Mouse (Mus musculus): Measurements from ENCODE around the gene Nptxr. TPM values are rescaled to one million over a fixed set of nuclear protein-coding genes. Genes with fewer than 3 reads are reported as not detected.

Gene Nptxr
- polyA plus RNA-seq, 1 experiment: 0.04 TPM

DNA sequence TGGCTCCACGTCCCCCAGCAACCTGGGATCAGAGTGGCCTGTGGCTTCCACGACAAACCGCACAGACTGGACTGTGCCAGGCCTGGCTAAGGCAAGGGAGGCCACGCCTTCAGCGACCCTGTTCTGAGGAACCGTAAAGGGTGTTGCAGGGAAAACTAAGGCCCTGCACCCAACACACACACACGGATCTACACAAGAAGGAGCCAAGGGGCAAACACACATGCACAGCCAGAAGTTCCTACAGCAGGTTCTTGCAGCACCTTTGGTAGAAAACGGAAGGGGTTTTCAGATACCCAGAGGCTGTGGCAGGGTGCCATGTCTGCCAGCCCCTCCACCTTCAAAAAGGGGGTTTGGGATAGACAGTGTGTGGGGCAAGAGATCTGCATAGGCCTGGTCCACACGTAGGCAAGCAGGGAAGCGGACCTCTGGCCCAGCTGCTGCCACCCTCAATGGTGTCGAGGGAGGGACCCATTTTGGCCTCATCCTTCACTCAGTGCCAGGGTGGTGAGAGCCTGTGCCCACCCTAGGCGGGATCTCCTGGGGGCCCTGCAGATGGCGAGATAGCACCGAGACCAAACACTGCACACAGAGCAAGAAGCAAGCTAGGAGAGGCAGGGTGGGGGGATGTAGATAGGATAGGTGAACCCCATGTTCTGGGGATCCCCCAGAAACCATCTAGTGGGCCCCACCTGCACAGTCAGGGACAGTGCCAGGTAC lies 22.7 kb upstream of the Nptxr start:
- TF ChIP-seq GATA1 (IDR thresholded peaks at IDR 0.05; ENCODE audit: low read length): no peak

- no peak for TF ChIP-seq GATA1 (IDR thresholded peaks at IDR 0.05; ENCODE audit: low read length)
Measured at GRCm38 (mm10) chr15:79826221-79826935, 21.8 kb upstream of the Nptxr start.

DNA sequence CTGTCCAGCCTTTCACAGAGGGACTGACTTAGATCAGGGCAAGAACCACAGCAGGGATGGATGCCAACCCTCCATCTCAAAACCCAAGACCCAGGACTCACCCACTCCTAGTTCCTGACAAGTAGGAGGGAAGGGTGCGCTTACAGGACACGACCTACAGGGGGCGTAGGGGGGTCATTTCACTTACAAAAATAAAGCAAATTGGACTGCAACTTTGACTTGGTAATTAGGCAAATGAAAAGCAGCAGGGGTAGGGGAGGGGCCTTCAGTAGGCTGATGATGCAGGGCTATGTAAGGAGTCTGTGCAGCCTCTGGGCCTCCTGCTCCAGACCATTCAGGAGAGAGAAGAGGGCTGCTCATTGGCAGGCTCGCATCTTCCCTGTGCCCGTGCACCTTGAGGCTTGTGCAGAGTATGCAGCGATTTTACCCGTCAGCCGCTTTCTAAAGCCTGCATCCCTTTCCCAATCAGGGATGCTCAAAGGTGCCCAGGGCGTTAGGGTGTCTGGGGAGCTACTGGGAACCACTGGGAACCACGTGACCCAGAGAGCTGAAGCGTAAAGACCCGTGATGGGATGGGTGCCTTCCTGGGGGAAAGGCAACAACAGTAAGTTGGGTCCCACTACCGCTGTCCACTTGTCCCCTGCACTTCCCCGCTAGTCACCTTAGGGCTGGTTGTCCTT lies 20.7 kb upstream of the Nptxr start:
- no peak for TF ChIP-seq GATA1 (IDR thresholded peaks at IDR 0.05; ENCODE audit: low read length)

DNA sequence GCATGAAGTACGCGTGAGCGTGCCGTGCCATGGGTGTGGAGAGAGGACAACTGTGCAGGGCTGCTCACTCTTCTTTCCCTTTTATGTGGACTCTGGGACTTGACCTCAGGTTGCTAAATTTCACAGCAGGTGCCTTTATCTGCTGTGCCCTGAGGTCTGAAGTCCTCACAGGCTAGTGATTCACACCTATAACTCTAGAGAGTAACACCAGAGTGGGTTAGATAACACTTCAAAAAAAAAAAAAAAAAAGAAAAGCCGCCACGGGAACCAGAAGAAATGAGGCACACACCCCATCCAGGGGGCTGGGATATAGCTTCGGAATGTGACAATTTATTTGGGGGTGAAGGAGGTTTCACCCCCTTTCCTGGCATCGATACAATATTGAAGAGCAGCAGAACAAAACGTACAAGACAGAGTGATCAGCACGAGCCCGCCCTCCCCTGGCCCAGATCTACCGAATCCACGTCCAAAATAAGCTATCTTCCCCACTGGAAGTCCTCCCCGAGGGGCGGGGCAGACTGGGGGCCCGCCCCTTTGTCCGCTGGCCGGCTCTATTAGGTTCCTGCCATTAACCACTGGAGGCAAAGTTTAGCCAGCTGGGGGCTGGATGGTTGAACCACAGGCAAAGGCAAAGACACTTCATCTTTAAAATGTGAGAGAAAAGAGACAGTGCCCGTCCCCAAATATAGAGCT lies 19.2 kb upstream of the Nptxr start:
- TF ChIP-seq GATA1 (IDR thresholded peaks at IDR 0.05; ENCODE audit: low read length): no peak

- no peak for TF ChIP-seq GATA1 (IDR thresholded peaks at IDR 0.05; ENCODE audit: low read length)
Measured at GRCm38 (mm10) chr15:79822265-79823199, 18.0 kb upstream of the Nptxr start.

GRCm38 (mm10) chr15:79818325-79818724 lies 13.8 kb upstream of the Nptxr start:
- no peak for TF ChIP-seq GATA1 (IDR thresholded peaks at IDR 0.05; ENCODE audit: low read length)

DNA sequence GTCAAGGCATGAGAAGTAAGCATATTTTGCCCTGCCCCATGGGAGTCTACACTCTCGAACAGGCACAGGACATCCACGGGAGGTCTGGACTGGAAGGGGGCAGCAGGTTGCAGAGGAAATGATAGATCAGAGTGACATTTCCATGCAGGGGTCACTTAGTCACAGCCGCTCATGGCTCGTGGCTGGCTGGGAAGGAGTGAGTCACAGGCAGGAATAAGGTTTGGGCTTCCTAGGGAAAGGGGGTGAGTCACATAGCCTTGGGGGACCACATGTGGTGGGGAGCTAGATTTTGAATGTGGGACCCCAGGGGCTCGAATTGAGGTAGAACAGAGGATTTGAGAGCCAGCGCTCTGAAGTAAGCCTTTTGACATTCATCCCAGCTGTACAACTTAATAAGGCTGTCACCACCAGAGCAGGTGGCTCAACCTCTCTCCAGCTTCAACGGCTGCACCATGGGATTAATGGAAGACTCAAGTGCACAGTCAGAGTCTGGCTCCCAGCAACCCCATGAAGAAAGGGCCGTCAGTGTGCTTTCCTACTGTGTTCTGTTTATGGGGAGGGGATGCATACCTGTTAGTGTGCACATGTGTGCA lies 9.2 kb upstream of the Nptxr start:
- TF ChIP-seq GATA1 (IDR thresholded peaks at IDR 0.05; ENCODE audit: low read length): no peak

DNA sequence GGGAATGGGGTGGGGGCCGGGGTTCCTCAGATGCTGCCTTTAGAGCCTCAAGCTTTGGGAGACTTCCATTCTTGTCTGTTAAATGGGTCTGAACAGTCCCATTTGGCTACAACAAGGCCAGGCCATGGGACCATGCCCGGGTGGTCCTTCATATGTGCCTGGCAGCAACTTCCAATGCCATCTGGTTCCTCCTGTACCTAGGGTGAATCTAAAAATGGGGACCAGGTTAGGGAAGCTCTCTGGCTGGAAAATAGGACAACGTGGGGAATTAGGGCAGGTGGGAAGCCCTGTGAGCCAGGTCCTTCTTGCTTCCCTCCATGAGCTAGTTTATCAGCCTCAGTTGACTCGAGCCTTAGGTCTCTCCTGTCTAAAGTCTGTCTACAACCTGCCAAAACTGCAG lies 6.4 kb upstream of the Nptxr start:
- no peak for TF ChIP-seq GATA1 (IDR thresholded peaks at IDR 0.05; ENCODE audit: low read length)

DNA sequence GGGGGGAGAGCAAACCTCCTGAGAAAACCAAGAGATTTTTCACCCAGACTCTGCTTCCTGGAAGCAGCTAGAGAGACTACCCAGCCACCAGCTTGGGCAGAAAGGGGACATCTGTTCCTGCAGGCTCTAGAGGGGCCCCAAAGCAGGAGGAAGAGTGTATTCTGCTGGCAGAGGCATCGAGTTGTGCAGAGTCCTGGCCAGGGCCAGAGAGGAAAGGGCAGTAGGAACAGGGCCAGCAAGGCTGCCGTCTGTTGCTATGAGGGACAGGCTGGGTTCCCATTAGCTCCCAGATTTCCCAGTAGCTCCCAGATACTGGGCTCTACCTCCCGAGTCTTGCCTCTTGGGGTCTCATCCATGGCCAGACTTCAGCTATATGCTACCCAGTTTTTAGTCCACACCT lies 5.5 kb upstream of the Nptxr start:
- TF ChIP-seq GATA1 (IDR thresholded peaks at IDR 0.05; ENCODE audit: low read length): no peak

- no peak for TF ChIP-seq GATA1 (IDR thresholded peaks at IDR 0.05; ENCODE audit: low read length)
Measured at GRCm38 (mm10) chr15:79808658-79809057, 4.1 kb upstream of the Nptxr start.

DNA sequence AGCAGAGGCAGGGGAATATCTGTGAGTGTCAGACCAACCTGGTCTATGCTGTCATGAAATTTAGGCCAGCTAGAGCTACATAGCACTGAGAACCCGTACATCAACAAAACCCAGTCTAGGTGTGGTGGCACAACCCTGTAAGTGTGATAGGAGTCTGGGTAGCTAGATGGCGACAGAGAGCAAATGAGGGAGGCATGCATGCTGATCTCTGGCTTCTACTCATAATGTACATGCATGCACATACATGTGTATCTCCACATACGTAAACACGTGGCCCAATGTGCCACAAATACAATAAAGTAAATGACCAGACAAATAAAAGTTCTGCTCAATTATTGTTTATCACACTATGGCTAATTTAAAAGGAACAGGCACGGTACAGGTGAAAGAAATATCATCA lies 3.5 kb upstream of the Nptxr start:
- no peak for TF ChIP-seq GATA1 (IDR thresholded peaks at IDR 0.05; ENCODE audit: low read length)

- TF ChIP-seq GATA1 (IDR thresholded peaks at IDR 0.05; ENCODE audit: low read length): no peak
Measured at GRCm38 (mm10) chr15:79807050-79807449, 2.5 kb upstream of the Nptxr start.

GRCm38 (mm10) chr15:79805246-79805645 lies 680 bp upstream of the Nptxr start:
- TF ChIP-seq GATA1 (IDR thresholded peaks at IDR 0.05; ENCODE audit: low read length): no peak

- no peak for TF ChIP-seq GATA1 (IDR thresholded peaks at IDR 0.05; ENCODE audit: low read length)
Measured at GRCm38 (mm10) chr15:79803533-79804351, 824 bp downstream of the Nptxr start.
